Mouse (Mus musculus): ENCODE measurements around the gene Lrrc17. TPM values are rescaled to one million over a fixed set of nuclear protein-coding genes. Genes with fewer than 3 reads are reported as not detected.

Lrrc17 gene
- total and polyA plus RNA-seq, 3 experiments = not detected

DNA sequence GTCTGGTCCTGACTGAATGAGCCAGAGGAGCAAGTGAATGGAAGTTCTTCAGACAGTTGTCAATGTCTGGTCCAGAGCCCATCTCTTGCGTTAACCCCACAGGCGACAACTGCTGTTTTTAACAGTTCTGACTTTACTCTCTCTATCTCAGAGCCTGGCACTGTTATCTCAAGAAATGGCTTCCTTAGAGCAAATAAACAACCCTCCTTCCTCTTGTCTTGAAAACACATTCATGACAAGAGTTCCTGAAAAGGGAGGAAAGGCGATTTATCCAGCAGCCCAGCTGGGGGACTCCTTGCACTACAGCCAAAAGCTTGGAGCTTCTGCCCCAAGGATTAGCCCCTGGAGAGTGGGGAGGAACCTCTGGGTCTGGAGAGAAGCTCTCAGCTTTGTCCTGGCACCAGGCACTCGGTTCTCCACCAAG is 15.9 kb upstream of the Lrrc17 start:
- Histone ChIP-seq H3K9me3 (replicated peaks; ENCODE audit: low read length) (peaks cover 4% of the 10 kb centered on the region), H3K36me3 (replicated peaks in 1 of 2; ENCODE audit: control insufficient read depth in 1 of 2, insufficient read depth in 1 of 2, low read length in 1 of 2) (no peaks in the 10 kb centered on the region), H3K9ac (ENCODE audit: insufficient read depth, low read depth) (no peak overlapping the region), H3K4me2 (ENCODE audit: insufficient read depth, low read depth, poor library complexity, severe bottlenecking) (no peak overlapping the region), H3K79me2 (replicated peaks; ENCODE audit: control insufficient read depth, extremely low read depth, insufficient read depth, poor library complexity, severe bottlenecking) (no peaks in the 10 kb centered on the region), H3K4me1 (ENCODE audit: control insufficient read depth in 1 of 2, insufficient read depth in 2 of 2) (peaks cover 0 to 11% of the 10 kb centered on the region in 2 experiments; a peak in 3 of 4 replicates), H3K4me3 (replicated peaks in 1 of 3; ENCODE audit: low read depth in 2 of 3, low read length in 2 of 3, poor library complexity in 1 of 3) (no peak overlapping the region), H3K27ac (ENCODE audit: insufficient read depth, low read depth) (no peak overlapping the region), H3K27me3 (replicated peaks) (no peaks in the 10 kb centered on the region)
- dilution Hi-C loops (cut with MboI; ENCODE audit: extremely low pct_ligation_motif_present, extremely low pct_unique_long_range_greater_than_20kb, low sequenced_read_pairs) = no loop called here
- no peak for TF ChIP-seq RCOR1 (conservative IDR thresholded peaks at IDR 0.05; ENCODE audit: low read depth, low read length)
- no peak for TF ChIP-seq MAX (IDR thresholded peaks at IDR 0.05; ENCODE audit: low read length)
- TF ChIP-seq ETS1 (conservative IDR thresholded peaks at IDR 0.05; ENCODE audit: low read depth, low read length) = no peak
- TF ChIP-seq HCFC1 (IDR thresholded peaks at IDR 0.05; ENCODE audit: low read depth, low read length) = no peak
- no peak for TF ChIP-seq IRF4 (IDR thresholded peaks at IDR 0.05; ENCODE audit: low read depth, low read length)
- DNase-seq (ENCODE audit: extremely low read depth) = no peak
- in situ Hi-C loops (cut with MboI; ENCODE audit: low pct_ligation_motif_present, low pct_unique_long_range_greater_than_20kb, low sequenced_read_pairs) = no loop called here

DNA sequence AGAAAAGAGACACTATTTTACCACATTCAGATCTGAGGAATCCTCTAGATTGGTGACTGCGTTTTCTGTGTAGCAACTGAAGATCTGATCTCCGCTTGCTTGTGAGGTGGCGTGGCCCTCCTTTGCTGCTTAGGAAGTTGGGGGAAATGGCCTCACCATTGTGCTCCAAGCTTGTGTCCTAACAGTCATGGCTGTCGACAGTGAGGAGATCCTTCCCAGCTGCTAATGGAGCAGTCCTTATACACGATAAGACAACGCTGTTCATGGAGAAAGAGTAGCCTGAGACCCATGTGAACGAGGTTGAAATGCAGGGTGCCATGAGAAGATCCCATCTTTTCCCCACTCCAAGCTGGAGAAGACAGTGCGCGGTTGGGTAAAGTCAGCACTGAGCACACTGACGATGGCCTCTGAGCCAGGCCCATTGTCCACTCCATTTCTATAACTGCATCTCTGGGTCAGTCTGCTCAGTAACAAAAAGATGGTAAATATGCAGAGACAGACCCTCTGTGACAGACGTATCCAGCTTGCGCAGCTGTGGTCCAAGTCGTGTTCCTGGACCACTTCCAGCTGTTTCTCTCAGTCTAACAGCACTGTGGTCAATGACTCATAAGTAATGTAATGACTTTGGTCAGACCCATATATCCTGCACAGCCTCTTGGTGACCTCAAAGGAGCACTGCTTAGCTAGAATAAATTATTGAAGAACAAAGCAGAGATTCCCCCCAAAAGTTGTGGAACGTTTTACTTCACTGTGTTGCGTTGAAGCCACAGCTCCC is 15.1 kb upstream of the Lrrc17 start:
- peak; percentile 87 for TF ChIP-seq ETS1 (conservative IDR thresholded peaks at IDR 0.05; ENCODE audit: low read depth, low read length)
- TF ChIP-seq ZNF384 (IDR thresholded peaks at IDR 0.05; ENCODE audit: low read depth, low read length) = no peak
- TF ChIP-seq RCOR1 (conservative IDR thresholded peaks at IDR 0.05; ENCODE audit: low read depth, low read length) = 0 out of 2 replicates have a peak, but pooled peaks have one; percentile 41
- TF ChIP-seq TCF12 (IDR thresholded peaks at IDR 0.05; ENCODE audit: low read depth, low read length) = peak; percentile 69
- TF ChIP-seq NRF1 (IDR thresholded peaks at IDR 0.05; ENCODE audit: low read depth, low read length) = peak; percentile 43; the same call in 1 of the 2 replicates
- peak; percentile 79 for TF ChIP-seq JUN (IDR thresholded peaks at IDR 0.05; ENCODE audit: insufficient read depth, low read depth, low read length)
- TF ChIP-seq IRF4 (IDR thresholded peaks at IDR 0.05; ENCODE audit: low read depth, low read length) = peak; percentile 85
- TF ChIP-seq MEF2A (IDR thresholded peaks at IDR 0.05; ENCODE audit: borderline replicate concordance, low read depth, low read length) = peak; percentile 33; the same call in 1 of the 2 replicates
- TF ChIP-seq ZC3H11A (IDR thresholded peaks at IDR 0.05; ENCODE audit: low read depth, low read length) = no peak
- no peak for TF ChIP-seq ELF1 (IDR thresholded peaks at IDR 0.05; ENCODE audit: low read depth, low read length)
- peak; percentile 64 for TF ChIP-seq BHLHE40 (IDR thresholded peaks at IDR 0.05; ENCODE audit: low read depth, low read length)
- peak; percentile 90 for TF ChIP-seq EP300 (IDR thresholded peaks at IDR 0.05; ENCODE audit: low read length)
- TF ChIP-seq JUND (conservative IDR thresholded peaks at IDR 0.05; ENCODE audit: low read depth, low read length) = peak; percentile 78; the same call in 1 of the 2 replicates
- TF ChIP-seq CHD2 (IDR thresholded peaks at IDR 0.05; ENCODE audit: low read length) = no peak
- no peaks in the 10 kb centered on the region for H3K36me3 ChIP-seq (replicated peaks in 1 of 2; ENCODE audit: control insufficient read depth in 1 of 2, insufficient read depth in 1 of 2, low read length in 1 of 2)
- peaks cover 4% of the 10 kb centered on the region for H3K9me3 ChIP-seq (replicated peaks; ENCODE audit: low read length)
- H3K79me2 ChIP-seq (replicated peaks; ENCODE audit: control insufficient read depth, extremely low read depth, insufficient read depth, poor library complexity, severe bottlenecking) = no peaks in the 10 kb centered on the region
- no peak overlapping the region for H3K9ac ChIP-seq (ENCODE audit: insufficient read depth, low read depth)
- H3K27ac ChIP-seq (ENCODE audit: insufficient read depth, low read depth) = no peak overlapping the region
- in situ Hi-C loops (cut with MboI; ENCODE audit: low pct_ligation_motif_present, low pct_unique_long_range_greater_than_20kb, low sequenced_read_pairs) (no loop called here), dilution Hi-C loops (cut with MboI; ENCODE audit: extremely low pct_ligation_motif_present, extremely low pct_unique_long_range_greater_than_20kb, low sequenced_read_pairs) (no loop called here)
- peak; percentile 33 for DNase-seq (ENCODE audit: extremely low read depth)
- no peak overlapping the region for H3K4me3 ChIP-seq (replicated peaks in 1 of 3; ENCODE audit: low read depth in 2 of 3, low read length in 2 of 3, poor library complexity in 1 of 3)
- H3K4me1 ChIP-seq (ENCODE audit: control insufficient read depth in 1 of 2, insufficient read depth in 2 of 2) = peaks cover 0 to 11% of the 10 kb centered on the region in 2 experiments; a peak in 3 of 4 replicates
- no peak overlapping the region for H3K4me2 ChIP-seq (ENCODE audit: insufficient read depth, low read depth, poor library complexity, severe bottlenecking)
- no peaks in the 10 kb centered on the region for H3K27me3 ChIP-seq (replicated peaks)

Data from CH12.LX (cell line).